Mouse (Mus musculus) left cerebral cortex, adult 8-10 months (tissue): Measurements from ENCODE around the gene Esp1. TPM values are rescaled to one million over a fixed set of nuclear protein-coding genes. Genes with fewer than 3 reads are reported as not detected.
"Not testable (repeated sequence)": the region's sequence is repeated elsewhere in the genome, so short reads cannot be mapped to it uniquely, and the experiment has no call there.

Experiments
- DNase-seq, 2 experiments: peaks; one replicate each; pipeline ENCODE4 v3.0.0; 2022; ENCODE audit warnings: low spot score in 2 of 2
- total RNA-seq, 4 experiments: library from RNA; stranded (reverse); gene quantifications; 2 replicates each; pipeline ENCODE4 v1.2.4; 2022

The Esp1 gene
- not detected for total RNA-seq

GRCm38 (mm10) chr17:40726820-40727219 is at the start of gene Esp1:
TSS of gene Esp1 (plus strand) at chr17:40727120.
- DNase-seq = no peak

GRCm38 (mm10) chr17:40716273-40716672 is 10.6 kb upstream of the Esp1 start:
- no peak for DNase-seq

GRCm38 (mm10) chr17:40717055-40717454 is 9.9 kb upstream of the Esp1 start:
- DNase-seq = not testable (repeated sequence)

GRCm38 (mm10) chr17:40731296-40731695 is 4.4 kb downstream of the Esp1 start:
- no peak for DNase-seq

GRCm38 (mm10) chr17:40731724-40732123 is 4.8 kb downstream of the Esp1 start:
- no peak for DNase-seq

- no peak for DNase-seq
Measured at GRCm38 (mm10) chr17:40763662-40764061, 36.7 kb downstream of the Esp1 start.

GRCm38 (mm10) chr17:40767120-40767519 is 40.2 kb downstream of the Esp1 start:
- no peak for DNase-seq

Other genes with a start within 250 kb of the Esp1 start
- gene Esp8, start 207.1 kb upstream of the Esp1 start, total RNA-seq = not detected
- not detected for gene Esp6, start 165.6 kb upstream of the Esp1 start, total RNA-seq
- not detected for gene Esp4, start 128.5 kb upstream of the Esp1 start, total RNA-seq
- not detected for gene Esp3, start 95.0 kb upstream of the Esp1 start, total RNA-seq
- not detected for gene Crisp2, start 79.9 kb downstream of the Esp1 start, total RNA-seq
- not detected for gene Rhag, start 84.0 kb downstream of the Esp1 start, total RNA-seq
- under 1 TPM in 1 of 4 experiments, not detected in 3; 0.26 TPM for gene 9130008F23Rik, start 153.4 kb downstream of the Esp1 start, total RNA-seq
- not detected for gene Glyatl3, start 187.2 kb downstream of the Esp1 start, total RNA-seq
- gene Mut, start 207.6 kb downstream of the Esp1 start, total RNA-seq = 10 to 100 TPM; 50.0 to 54.6 (median 50.6) TPM
- 1 to 10 TPM; 3.8 to 4.7 (median 4.3) TPM for gene Cenpq, start 207.9 kb downstream of the Esp1 start, total RNA-seq